Mouse (Mus musculus): ENCODE measurements around the gene Xntrpc. TPM values are rescaled to one million over a fixed set of nuclear protein-coding genes. Genes with fewer than 3 reads are reported as not detected.

Xntrpc gene
- total RNA-seq, 2 experiments from 2014 or later: 0.53 to 0.84 TPM

DNA sequence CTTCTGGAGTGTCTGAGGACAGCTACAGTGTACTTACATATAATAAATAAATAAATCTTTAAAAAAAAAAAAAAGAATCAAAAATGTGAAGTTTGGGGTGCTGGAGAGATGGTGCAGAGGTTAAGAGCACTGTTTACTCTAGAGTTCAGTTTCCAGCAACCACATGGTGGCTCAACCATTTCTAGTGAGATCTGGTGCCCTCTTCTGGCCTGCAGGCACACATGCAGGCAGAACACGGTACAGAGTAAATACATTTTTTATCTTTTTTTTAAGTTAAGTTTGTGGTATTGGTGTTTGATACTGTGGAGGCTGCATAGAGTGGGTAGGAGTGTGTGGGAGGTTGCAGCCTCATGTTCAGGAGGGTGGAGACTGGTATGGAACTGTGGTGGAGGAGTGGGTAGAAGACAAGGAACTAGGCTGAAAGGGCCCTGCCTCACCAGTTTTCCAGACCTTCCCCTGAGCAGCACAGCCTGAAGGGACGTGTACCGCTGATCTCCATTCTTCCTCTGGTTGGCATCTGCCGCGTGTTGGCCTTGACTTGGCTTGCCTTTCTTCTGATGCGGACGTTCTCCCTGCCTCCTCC is 11.3 kb downstream of the Xntrpc start:
- intact Hi-C loops (cut with DNase I; ENCODE audit: low total_unique reads): loop anchor here (5.0 kb wide), 1 partner anchor 160 kb away; no protein-coding TSS in a partner anchor
- DNase-seq: no peak

DNA sequence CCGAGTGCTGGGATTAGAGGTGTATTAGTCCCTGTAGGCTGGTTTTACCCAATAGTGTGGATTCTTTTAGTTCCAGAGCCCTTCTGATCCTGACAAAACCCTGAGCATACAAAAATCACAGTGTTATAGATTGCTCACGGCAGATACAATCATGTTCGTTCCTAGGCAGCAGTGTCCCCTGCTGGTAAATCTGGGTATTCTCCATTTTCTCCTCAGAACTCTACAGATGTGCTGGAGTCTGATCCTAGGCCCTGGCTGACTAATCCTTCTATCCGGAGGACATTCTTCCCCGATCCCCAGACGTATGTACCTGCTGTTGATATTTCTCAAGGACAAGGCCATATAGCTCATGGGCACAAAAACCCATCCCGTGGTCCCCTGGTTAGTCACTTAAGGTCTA is 13.0 kb downstream of the Xntrpc start:
- no peak for DNase-seq
- intact Hi-C loops (cut with DNase I; ENCODE audit: low total_unique reads): loop anchor here (5.0 kb wide), 1 partner anchor 161 kb away; no protein-coding TSS in a partner anchor

DNA sequence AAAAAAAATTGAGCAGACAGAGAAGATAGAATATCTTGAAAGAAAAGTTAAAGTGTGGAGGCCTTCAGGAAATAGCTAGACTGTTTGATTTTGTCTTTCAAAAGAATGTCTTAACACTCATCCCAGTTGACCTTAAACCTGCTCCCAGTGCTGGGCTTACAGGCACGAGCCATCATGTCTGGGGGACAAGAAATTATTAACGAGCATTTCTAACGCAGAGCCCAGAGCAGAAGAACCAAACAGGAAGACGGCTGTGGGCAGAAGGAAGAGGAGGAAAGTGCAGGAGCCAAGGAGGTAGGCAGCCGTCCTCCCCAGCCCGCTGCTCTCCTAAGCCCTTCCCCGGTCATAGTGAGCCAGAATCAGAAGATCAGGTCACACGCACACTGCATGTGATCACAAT is 14.8 kb downstream of the Xntrpc start:
- no peak for DNase-seq
- intact Hi-C loops (cut with DNase I; ENCODE audit: low total_unique reads): no loop called here

DNA sequence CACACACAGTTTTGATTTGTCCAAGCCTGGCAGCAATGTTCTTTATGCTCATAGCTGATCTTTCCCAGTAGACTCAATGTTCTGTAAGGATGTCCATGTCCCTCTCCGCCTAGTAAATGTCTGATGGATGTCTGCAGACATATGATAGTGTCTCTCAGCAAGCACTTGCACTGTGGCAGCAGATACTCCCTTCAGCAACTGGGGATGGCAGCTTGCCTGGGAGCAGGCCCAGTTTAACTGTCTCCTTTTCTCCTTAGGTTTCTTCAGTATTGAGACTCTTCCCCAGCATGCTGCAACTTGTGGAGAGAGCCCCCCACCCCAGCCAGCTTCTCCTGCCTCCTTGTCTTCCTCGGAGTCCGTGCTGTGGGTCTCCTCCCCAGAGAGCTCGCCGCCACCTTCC is 16.3 kb downstream of the Xntrpc start:
- intact Hi-C loops (cut with DNase I; ENCODE audit: low total_unique reads): no loop called here
- DNase-seq: peak; percentile 38

DNA sequence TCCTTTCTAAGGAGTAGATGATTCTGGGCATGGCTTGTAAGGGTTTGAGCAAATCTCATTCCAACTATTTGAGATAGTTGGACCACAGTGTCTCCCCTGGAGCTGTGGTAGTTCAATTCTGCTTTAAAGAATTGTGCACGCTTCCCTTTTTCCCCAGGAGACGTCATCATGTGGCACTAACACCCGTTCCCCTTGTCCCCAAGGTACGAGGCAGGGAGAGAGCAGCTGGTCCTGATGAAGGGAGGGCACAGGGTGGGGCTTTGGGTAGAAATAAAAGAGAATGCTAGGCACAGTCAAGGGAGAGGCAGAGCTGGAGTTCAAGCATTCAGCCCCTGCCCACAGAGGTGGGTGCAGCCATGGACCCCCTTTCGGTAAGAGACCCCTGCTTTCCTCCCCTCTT is 17.3 kb downstream of the Xntrpc start, which contains the start of gene Trpc2:
TSS of gene Trpc2 (plus strand) at position 301 of the 400 bp plus-strand sequence.
- intact Hi-C loops (cut with DNase I; ENCODE audit: low total_unique reads): no loop called here
- DNase-seq: no peak

DNA sequence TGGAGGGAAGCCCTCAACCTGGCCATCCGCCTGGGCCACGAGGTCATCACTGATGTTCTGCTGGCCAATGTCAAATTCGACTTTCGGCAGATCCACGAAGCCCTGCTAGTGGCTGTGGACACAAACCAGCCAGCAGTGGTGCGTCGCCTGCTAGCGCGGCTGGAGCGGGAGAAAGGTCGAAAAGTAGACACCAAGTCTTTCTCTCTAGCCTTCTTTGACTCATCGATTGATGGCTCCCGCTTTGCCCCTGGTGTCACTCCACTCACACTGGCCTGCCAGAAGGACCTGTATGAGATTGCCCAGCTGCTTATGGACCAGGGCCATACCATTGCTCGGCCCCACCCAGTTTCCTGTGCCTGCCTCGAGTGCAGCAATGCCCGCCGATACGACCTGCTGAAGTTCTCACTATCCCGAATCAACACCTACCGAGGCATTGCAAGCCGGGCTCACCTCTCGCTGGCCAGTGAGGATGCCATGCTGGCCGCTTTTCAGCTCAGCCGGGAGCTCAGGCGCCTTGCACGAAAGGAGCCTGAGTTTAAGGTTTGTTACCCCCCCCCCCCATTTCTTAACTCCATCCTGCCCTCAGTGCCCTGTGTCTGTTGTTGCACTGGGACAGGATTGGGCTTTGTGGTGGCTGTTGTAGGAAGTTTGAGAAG is 18.7 kb downstream of the Xntrpc start:
- intact Hi-C loops (cut with DNase I; ENCODE audit: low total_unique reads): no loop called here
- DNase-seq: no peak

DNA sequence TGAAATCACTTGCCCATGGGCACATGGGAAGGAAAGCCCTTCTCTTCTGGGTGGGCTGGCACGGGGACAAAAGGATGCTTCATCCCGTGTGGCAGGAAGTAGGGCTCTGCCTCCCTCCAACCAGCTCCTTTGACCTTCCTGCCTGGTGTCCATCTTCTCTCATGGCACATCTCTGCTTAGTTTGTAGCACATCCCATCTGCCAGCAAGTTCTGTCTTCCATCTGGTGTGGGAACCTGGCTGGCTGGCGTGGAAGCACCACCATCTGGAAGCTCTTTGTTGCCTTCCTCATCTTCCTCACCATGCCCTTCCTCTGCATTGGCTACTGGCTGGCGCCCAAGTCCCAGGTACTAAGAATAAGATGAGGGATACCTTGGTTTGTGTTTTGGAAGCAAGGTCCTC is 21.8 kb downstream of the Xntrpc start:
- DNase-seq: no peak
- intact Hi-C loops (cut with DNase I; ENCODE audit: low total_unique reads): no loop called here

DNA sequence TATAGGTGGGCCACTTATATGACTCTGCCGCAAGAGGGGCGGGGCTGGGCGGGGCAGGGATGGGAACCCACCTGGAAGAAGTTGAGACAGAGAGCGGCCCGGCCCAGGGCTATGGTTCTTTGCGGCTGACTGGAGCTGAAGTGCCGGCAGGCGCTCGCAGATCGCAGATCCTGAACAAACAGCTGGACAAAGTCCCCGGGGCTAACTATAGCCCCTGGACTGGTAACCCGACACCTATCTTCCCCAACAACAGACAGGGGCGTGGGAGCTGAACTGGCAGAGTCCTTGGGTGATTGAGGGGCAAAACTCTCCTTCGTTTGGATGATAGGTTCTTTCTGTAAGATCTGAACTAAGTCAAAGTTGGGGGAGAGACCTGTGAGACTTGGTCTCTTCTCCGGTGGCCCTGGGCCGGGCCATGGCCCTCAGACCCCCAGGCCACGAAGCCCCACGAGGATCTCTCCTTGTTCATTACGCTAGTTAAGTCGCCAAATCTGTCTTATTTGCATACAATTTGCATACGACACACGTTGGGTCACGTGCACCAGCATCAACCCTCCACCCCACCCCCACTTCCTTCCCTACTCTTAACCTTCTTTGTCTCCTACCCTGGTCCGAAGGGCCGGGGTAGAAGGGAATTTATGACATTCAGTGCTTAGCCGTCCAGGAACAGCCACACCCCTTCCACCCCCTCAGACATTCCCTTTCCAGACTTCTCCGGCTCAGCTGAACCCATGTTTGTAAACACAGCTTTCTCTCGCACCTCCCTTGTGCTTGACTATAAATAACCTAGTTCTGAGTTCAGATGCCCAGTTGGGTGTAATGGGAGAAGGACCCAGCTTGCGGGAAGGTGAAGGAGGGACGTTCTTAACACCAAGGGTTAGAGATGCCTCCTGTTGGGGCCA is 34.5 kb downstream of the Xntrpc start:
- no peak for DNase-seq
- intact Hi-C loops (cut with DNase I; ENCODE audit: low total_unique reads): loop anchor here (5.0 kb wide), 1 partner anchor 1143 kb away; no protein-coding TSS in a partner anchor

DNA sequence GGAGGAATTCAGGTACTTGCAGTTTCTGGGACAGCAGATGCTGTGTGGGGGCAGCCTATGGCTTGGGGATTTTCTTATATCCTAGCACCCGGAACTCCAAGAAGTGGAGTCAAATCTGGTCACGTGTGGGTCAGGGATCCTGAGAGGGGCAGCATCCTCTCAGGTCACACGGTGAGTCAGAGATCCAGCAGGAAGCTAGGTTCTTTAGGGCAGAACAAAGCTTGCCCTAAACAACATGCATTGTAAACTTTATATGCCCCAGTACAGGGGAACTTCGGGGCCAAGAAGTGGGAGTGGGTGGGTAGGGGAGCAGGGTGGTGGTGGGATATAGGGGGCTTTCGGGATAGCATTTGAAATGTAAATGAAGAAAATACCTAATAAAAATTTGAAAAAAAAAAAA is 35.4 kb downstream of the Xntrpc start:
- intact Hi-C loops (cut with DNase I; ENCODE audit: low total_unique reads): no loop called here
- no peak for DNase-seq

DNA sequence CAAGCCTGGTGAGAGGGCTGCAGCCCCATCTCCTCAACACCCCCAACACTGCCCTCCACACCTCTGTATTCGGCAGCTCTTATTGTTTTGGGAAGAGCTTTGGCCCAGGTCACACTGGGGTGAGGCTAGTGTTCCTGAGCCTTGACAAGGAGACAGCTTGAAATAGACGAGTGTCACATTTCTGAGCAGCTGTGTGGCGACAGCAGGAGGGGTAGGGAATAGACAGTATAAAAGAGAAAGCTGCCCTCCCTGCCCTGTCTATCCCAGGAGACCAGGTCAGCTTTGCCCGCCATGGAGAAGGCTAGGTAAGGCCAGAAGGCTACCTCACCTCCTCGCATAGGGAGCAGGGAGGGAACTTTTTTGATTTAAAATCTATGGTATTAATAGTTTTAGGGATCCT is 36.0 kb downstream of the Xntrpc start, which contains the start of gene Art1:
TSS of gene Art1 (plus strand) at position 257 of the 400 bp plus-strand sequence.
- intact Hi-C loops (cut with DNase I; ENCODE audit: low total_unique reads): no loop called here
- DNase-seq: peak; percentile 53

DNA sequence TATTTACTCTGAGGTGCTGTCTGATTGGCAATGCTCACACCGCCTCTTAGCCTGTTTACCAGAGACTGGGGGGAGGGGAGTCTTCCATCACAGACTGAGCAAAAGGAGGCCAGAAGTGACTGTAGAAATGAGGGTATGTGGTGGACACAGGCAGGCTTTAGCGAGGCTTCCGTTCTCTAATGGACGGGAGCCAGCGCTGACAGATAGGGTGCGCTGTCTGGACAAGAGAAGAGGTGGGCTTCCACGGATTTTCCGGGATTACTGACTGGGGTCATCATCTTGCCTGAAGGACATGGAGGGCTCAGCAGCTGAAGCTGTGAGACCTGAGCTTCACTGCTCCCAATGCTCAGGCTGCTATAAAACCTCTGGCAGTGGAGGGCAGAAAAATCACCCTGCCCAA is 36.7 kb downstream of the Xntrpc start:
- DNase-seq: no peak
- intact Hi-C loops (cut with DNase I; ENCODE audit: low total_unique reads): no loop called here

DNA sequence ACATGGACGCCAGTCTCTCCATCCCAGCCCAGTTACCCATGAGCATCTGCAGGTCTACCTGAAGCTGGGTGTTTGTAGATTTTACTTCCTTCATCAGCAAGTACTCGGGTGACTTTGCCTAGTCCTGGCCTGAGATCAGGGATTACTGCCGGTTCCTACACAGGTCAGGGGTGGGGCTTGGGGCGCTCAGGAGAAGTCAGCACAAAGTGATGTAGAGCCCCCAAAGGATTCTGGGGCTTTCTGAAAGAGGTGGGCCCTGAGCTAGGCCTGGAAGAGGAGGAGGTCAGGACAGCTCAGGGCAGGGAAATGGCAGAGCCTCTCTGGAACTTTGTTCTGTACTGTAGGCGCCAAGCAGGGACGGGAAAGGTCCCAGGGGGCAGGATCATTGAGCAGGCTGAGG is 37.2 kb downstream of the Xntrpc start:
- peak; percentile 29 for DNase-seq
- intact Hi-C loops (cut with DNase I; ENCODE audit: low total_unique reads): no loop called here

DNA sequence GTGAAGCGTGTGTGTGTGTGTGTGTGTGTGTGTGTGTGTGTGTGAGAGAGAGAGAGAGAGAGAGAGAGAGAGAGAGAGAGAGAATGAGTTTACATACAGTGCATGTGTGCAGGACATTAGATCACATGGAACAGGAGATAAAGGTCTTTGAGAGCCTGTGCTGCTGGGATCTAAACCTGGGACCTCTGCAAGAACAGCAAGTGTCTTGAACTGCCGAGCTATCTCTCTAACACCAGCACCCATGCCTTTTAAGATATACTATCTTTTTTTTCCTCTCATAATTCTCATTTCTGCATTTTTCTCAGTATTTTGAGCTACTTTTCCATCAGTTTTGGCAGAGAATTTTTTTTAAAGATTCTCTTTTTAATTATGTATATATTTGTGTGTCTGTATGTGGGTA is 38.0 kb downstream of the Xntrpc start:
- no peak for DNase-seq
- intact Hi-C loops (cut with DNase I; ENCODE audit: low total_unique reads): no loop called here

DNA sequence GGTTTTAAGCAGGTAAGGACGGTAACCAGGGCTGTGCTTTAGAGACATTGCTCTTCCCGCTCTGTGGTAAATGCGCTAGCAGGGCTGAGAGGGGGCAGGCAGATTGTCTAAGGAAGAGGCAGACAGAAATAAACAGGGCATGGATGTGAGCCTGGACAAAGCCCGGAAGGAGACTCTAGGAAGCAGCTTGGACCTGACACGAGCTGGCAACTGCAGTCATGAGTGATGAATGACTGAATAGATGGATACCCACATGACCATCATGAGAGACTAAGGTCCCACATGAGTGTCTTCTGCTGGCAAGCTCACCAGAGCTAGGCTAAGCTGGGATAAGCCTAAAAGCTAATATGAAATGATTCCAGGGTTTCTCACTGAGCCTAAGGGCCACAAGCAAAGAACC is 38.6 kb downstream of the Xntrpc start:
- intact Hi-C loops (cut with DNase I; ENCODE audit: low total_unique reads): no loop called here
- no peak for DNase-seq

DNA sequence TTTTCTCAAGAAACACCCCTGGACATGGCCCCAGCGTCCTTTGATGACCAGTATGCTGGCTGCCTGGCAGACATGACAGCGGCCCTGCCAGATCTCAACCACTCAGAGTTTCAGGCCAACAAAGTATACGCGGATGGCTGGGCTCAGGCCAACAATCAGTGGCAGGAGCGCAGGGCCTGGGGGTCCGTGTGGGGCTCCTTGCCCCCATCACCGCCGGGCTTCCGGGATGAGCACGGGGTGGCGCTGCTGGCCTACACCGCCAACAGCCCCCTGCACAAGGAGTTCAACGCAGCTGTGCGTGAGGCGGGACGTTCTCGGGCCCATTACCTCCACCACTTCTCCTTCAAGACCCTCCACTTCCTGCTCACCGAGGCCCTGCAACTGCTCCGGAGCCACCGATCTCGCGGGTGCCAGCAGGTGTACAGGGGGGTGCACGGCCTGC is 41.2 kb downstream of the Xntrpc start:
- peak; percentile 15 for DNase-seq
- intact Hi-C loops (cut with DNase I; ENCODE audit: low total_unique reads): no loop called here

DNA sequence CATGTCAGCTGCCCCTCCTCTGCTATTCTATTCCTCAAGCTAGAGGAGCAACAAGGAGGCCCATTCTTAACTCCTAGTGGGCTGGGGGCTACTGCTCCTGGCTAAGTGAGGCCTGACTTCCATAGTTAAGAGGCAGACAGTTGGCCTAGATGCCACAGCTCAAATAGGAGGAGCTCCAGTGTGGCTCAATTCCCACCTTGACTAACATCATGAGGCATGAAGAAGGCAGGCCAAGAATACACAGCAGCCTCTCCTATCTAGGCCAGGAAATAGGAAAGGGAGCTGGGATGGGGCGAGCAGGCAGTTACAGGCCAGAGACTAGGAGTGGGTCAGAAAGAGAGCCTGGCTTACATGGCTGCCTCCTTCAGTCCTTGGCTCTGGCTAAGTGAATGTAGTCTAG is 42.7 kb downstream of the Xntrpc start:
- intact Hi-C loops (cut with DNase I; ENCODE audit: low total_unique reads): no loop called here
- DNase-seq: peak; percentile 20

DNA sequence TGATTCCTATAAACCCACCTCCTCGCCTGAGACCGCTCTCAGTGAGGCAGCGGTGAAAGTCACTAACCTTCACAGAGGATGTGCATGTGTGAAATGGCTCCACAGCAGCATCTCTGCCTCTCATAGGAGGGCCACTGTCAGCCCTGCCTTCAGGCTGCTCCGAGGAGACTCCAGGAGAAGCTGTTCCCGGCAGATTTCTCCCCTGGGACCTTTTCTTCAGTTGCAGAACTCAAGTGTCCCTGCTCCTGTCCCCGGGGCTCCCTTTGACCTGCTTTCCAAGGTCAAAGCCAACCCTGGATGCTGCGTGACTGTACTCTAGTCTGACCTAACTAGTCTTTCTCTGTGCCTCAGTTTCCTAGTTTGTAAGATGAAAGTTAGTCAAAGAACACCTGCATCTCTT is 43.7 kb downstream of the Xntrpc start, which contains the start of gene Art5:
TSS of gene Art5 (minus strand) at position 319 of the 400 bp plus-strand sequence.
- intact Hi-C loops (cut with DNase I; ENCODE audit: low total_unique reads): no loop called here
- DNase-seq: no peak

DNA sequence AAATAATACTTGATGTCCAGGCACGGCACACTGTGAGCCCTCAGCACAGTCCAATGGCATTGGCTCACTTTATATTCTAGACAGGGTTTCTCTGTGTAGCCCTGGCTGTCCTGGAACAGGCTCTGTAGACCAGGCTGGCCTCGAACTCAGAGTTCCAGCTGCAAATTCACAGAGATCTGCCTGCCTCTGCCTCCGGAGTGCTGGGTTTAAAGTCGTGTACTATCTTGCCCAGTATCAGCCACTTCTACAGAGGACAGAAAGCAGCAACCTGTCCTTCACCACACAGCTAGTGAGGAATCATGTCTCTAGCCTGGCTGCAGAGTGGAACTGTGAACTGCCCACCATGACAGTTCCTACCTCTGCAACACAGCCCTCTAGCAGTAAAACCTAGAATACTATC is 44.2 kb downstream of the Xntrpc start:
- no peak for DNase-seq
- intact Hi-C loops (cut with DNase I; ENCODE audit: low total_unique reads): no loop called here

DNA sequence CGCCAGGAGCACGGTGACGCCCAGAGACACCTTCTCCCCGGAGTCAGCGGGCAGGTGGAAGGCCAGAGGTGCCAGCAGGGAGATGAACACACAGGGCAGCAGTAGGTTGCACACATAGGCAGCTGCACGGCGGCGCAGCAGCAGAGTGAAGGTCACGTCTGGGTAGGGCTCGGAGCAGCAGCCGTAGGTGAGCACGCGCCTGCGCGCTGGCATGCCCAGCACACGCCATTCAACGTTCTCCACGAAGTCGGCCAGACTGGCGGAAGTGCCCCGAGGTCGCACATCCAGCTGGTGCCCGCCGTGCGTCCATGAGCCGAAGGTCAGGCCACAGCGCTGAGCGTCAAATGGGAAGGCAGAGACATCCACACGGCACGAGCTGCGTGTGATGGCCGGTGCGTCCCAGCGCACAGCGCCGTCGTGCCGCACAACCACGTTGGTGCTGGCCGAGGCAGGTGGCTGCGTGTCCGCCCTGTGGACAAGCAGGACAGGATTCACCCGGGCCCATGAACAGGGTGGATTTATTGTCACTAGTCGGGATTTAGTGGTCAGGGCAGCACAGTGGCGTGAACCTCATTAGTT is 47.7 kb downstream of the Xntrpc start:
- intact Hi-C loops (cut with DNase I; ENCODE audit: low total_unique reads): no loop called here
- DNase-seq: no peak
